Mouse (Mus musculus) kidney, postnatal 14 days (tissue): ENCODE measurements around the gene Fry.
"Not testable (repeated sequence)": the region's sequence is repeated elsewhere in the genome, so short reads cannot be mapped to it uniquely, and the experiment has no call there.

Source experiments
- DNase-seq: peaks from one replicate; pipeline ENCODE4 v3.0.0; 2022; ENCODE audit warnings: mixed read lengths

Gene Fry

GRCm38 (mm10) chr5:150466132-150466531, 347.7 kb downstream of the Fry start:
- peak; percentile 92 for DNase-seq

- peak; percentile 51 for DNase-seq
Measured at GRCm38 (mm10) chr5:150468431-150468830, 350.0 kb downstream of the Fry start.

DNA sequence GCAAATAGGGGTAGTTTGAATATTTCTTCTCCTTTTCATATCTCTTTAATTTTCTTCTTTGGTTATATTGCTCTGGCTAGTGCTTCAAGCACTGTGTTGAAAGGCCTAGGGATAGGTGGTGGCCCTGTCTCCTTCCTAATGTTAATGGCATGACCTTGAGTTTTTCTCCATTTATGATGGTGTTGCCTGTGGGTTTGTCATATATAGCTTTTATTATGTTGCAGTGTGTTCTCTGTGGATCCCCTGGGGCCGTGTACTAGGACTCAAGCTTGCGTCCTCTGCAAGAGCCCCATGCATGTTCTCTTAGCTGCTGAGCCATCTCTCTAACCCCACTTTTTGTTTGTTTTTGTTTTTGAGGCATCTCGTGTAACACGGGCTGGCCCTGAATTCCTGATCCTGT, 358.9 kb downstream of the Fry start:
- DNase-seq: no peak

GRCm38 (mm10) chr5:150478612-150479011, 360.2 kb downstream of the Fry start:
- peak; percentile 23 for DNase-seq

- peak; percentile 73 for DNase-seq
Measured at GRCm38 (mm10) chr5:150485198-150485597, 366.8 kb downstream of the Fry start.

DNA sequence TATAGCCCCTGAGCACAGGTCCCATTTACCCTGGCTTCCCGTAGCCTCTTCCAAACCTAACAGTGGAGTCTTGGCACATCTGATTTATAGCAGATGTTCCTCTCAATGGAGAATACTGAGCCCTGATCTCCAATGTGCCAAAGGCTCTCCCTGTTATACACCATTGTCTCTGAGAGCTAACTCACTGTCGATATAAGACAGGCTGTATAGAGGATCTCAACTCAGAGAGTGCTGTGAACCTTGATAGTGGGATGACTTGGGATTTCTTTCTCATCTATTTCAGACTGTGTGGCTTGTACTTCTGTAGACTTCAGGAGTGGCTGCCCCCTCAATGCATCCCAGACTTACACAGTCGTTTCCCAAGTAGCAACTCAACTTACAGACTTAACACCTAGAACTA, 371.8 kb downstream of the Fry start:
- no peak for DNase-seq

DNA sequence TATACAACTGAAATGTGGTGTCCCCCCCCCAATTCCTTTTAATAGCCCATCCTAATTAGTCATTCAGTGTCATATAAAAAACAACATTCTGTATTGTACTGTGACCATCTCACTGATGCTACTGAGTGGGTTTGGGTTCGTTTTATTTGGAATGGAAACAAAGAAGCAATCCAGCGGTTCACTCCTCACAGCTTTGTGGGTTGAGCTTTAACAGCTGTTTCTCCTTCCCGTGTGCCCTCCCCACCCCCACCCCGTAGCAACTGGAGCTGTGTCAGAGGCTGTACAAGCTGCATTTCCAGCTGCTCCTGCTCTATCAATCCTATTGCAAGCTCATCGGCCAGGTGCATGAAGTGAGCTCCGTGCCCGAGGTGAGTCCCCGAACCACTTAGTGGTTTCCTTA, 372.4 kb downstream of the Fry start:
- no peak for DNase-seq

DNA sequence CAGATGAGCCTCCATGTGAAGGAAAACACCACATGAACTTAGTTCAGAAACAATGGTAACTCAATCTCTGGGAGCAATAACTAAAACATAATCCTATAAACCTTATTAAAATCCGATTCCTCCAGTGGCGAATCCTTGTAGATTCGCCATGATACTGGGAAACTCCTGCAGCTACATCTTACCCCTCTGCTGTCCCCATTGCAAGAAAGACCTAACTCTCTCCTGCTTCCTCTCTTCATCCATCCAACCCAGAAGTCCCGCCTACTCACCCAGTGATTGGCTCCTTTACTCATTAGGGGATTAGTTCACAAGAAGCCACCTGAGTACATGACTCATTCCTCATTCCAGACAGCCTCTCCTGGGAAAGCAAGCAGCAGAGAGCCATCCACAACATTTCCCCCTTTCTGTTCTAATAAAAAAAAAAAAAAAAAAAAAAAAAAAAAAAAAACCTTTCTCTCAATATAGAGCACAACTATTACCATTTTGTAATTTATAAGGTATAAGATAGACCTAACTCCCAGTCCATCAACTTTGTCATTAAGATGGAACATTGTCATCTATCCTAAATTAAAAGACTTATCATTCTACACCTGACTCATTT, 373.2 kb downstream of the Fry start:
- not testable (repeated sequence) for DNase-seq

DNA sequence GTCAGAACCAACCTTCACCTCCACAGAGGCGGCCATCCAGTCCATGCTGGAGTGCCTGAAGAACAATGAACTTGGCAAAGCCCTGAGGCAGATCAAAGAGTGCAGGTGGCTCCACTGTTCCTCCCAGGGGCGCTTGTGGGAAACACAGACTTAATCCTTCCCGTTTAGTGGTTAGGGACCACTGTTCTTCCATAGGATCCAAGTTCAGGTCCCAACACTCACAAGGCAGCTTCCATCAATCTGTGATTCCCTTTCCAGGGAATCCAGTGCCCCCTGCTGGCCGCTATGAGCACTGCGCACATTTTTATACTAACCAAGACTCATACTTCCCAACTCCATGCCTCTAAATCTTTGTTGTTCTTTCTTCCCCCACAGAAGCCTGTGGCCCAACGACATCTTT, 377.3 kb downstream of the Fry start:
- peak; percentile 19 for DNase-seq

DNA sequence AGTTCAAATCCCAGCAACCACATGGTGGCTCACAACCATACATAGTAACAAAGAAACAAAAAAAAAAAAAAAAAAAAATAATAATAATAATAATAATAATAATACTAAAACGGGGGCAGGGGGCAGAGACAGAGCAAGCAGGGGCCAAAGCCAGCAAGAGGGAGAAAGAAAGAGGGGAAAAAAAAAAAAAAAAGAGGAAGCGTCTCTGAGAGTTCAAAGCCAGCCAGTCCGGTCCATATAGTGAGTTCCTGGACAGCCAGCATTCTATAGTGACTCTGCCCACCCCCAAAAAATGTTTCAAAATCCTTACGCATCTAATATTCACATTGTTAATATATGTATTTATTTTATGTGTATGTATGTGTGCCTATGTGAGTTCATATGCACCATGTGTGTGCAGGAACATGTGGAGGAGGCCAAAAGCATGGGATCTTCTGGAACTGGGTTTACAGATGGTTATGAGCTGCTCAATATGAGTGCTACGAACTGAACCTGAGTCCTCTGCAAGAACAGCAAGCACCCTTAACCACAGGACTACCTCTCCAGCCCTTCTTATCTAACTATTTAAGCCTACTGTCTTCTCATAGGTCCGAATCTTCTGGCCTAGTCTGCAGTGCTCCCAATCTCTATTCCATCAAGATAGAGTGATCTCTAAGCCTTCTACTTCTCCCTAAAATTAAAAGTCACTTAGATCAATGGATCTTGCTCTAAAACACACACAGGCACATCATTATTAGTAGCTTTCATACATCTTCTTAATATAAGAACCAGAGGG, 392.2 kb downstream of the Fry start:
- no peak for DNase-seq

DNA sequence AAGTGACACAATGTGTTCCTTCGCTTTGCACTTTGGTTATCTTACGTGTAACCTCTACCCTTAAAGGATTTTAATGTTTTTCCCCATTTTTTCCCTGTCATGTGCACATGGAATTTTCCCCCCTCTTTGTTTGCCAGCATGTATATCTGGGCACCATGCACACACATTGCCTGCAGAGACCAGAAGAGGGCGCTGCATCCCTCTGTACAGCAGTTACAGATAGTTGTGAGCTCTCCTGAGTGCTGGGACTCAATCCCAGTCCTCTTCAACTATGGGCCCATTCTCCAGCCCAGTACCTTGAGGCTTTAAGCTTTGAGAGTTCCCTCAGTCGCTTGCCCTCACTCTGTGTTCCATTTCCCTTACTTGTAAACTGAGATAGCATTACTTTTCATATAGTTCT, 394.8 kb downstream of the Fry start:
- no peak for DNase-seq

DNA sequence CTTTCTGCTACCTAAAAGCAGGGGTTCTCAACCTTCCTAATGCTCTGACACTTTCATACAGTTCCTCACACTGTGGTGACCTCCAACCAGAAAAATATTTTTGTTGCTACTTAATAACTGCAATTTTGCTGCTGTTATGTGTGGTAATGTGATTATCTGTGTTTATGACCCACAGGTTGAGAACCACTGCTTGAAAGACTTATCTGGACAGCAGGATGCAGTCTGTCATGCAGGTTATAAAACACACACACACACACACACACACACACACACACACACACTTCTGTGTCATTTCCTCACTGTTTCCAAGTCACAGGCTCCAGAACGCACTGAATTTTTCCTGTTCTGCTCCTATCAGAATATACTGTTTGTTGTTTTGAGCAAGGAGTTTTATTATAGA, 395.6 kb downstream of the Fry start:
- DNase-seq: no peak

GRCm38 (mm10) chr5:150518064-150518463, 399.6 kb downstream of the Fry start, which contains the start of gene Zar1l:
TSS of gene Zar1l (minus strand) at chr5:150518164.
- no peak for DNase-seq

DNA sequence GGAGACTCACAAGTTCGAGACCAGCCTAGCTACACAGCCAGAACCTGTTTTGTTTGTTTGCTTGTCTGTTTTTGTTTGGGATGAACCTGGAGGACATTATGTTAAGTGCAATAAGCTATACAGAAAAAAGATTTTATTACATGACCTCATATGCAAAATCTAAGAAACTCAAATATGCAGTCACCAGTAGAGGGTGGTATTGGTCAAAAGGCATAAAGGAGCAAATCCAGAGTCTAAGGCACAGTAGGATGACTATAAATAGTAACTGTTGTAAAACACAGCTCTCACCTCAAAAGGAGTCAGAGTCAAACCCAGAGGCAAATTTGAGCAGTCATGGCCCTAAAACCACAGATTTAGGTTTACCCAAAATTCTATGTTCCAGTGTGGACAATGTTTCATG, 401.1 kb downstream of the Fry start:
- no peak for DNase-seq

GRCm38 (mm10) chr5:150521937-150522866, 403.8 kb downstream of the Fry start, which contains the start of gene Brca2:
TSS of gene Brca2 (plus strand) at chr5:150522630.
- DNase-seq: peak; percentile 93

GRCm38 (mm10) chr5:150522867-150523234, 404.4 kb downstream of the Fry start:
- no peak for DNase-seq

GRCm38 (mm10) chr5:150525239-150525638, 406.8 kb downstream of the Fry start:
- no peak for DNase-seq

DNA sequence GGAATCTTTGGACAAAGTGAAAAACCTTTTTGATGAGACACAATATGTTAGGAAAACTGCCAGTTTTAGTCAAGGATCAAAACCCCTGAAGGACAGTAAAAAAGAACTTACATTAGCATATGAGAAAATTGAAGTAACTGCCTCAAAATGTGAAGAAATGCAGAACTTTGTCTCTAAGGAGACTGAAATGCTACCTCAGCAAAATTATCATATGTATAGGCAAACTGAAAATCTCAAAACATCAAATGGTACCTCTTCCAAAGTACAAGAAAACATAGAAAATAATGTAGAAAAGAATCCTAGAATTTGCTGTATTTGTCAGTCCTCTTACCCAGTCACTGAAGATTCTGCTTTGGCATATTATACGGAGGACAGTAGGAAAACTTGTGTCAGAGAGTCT, 422.9 kb downstream of the Fry start:
- no peak for DNase-seq

DNA sequence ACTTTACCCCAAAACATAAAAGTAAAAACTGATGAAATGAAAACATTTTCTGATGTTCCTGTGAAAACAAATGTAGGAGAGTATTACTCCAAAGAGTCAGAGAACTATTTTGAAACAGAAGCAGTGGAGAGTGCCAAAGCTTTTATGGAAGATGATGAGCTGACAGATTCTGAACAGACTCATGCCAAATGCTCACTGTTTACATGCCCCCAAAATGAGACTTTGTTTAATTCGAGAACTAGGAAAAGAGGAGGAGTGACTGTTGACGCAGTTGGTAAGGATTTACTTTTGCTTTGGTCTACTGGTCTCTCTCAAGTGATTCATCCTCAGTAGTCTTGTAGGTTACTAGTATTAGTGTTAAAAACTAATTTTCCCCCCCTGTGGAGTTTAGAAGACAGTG, 424.7 kb downstream of the Fry start:
- no peak for DNase-seq
